Mouse (Mus musculus) liver, embryonic 15.5 days (tissue): ENCODE data around the gene Polr2a. TPM values are rescaled to one million over a fixed set of nuclear protein-coding genes. Genes with fewer than 3 reads are reported as not detected.
"Not testable (repeated sequence)": the region's sequence is repeated elsewhere in the genome, so short reads cannot be mapped to it uniquely, and the experiment has no call there.

Source experiments
- ATAC-seq: fragments of 200-750 bp; cut with Nextera tagmentation; 2 replicates; pipeline ENCODE4 v1.8.0; 2017; ENCODE audit warnings: moderate number of reproducible peaks, mild to moderate bottlenecking, moderate library complexity; ENCODE audit not compliant: insufficient read depth
- H3K27ac ChIP-seq: fragments of 300-500 bp; sonication (generic); replicated peaks from 2 replicates; pipeline ENCODE4 v1.5.1; 2015; ENCODE audit warnings: mild to moderate bottlenecking, inconsistent platforms
- H3K27me3 ChIP-seq: fragments of 300-500 bp; sonication (generic); 2 replicates; pipeline ENCODE4 v1.6.1; 2015; ENCODE audit warnings: mild to moderate bottlenecking, inconsistent platforms
- H3K36me3 ChIP-seq: fragments of 300-500 bp; sonication (generic); replicated peaks from 2 replicates; pipeline ENCODE4 v1.6.1; 2015; ENCODE audit warnings: moderate library complexity, mild to moderate bottlenecking, inconsistent platforms
- H3K4me1 ChIP-seq: fragments of 300-500 bp; sonication (generic); replicated peaks from 2 replicates; pipeline ENCODE4 v1.6.1; 2015; ENCODE audit warnings: inconsistent platforms
- H3K4me2 ChIP-seq: fragments of 300-500 bp; sonication (generic); 2 replicates; pipeline ENCODE4 v1.6.1; 2015; ENCODE audit warnings: moderate library complexity, mild to moderate bottlenecking, inconsistent platforms
- H3K4me3 ChIP-seq: fragments of 300-500 bp; sonication (generic); replicated peaks from 2 replicates; pipeline ENCODE4 v1.5.1; 2015; ENCODE audit warnings: mild to moderate bottlenecking, inconsistent platforms
- H3K9ac ChIP-seq: fragments of 300-500 bp; sonication (generic); 2 replicates; pipeline ENCODE4 v1.6.1; 2015; ENCODE audit warnings: moderate library complexity, mild to moderate bottlenecking, inconsistent platforms
- H3K9me3 ChIP-seq: fragments of 300-500 bp; sonication (generic); replicated peaks from 2 replicates; pipeline ENCODE4 v1.6.1; 2016; ENCODE audit warnings: inconsistent platforms
- WGBS: fragments of 180-500 bp; shearing (Covaris S2); methylation state at CpG from one replicate; pipeline ENCODE4 v1.1.7; 2015; ENCODE audit warnings: mixed read lengths; ENCODE audit not compliant: insufficient replicate concordance; 5-methylcytosine and 5-hydroxymethylcytosine counted together
- polyA plus RNA-seq: library from polyadenylated mRNA; unstranded; fragments of >200 nt; fragmentation: Nextera tagmentation; extraction: Ambion mirVana; gene quantifications from 2 replicates; pipeline ENCODE4 v1.2.1, GENCODE M21; 2015

Polr2a gene
- polyA plus RNA-seq, 1 experiment from 2014 or later, result 10.2 TPM

DNA sequence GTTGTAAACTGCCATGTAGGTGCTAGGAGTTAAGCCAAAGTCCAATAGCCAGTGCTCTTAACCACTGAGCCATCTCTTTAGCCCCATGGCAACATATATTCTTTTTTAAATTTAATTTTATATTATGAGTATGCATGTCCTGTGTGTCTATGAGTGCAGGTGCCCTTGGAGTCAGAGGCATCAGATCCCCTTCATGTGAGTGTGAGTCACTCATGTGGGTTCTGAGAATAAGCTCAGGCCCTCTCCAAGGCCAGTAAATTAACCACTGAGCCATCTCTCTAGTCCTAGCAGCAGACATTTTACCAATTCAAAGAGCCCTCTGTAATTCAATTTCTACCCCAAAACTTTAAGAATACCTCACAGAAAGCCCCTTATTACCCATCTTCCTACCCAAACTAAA, 5.8 kb downstream of the Polr2a start:
- no peak overlapping the region for H3K4me3 ChIP-seq
- H3K36me3 ChIP-seq, result peaks cover 35% of the 10 kb centered on the region
- peaks cover 64% of the 10 kb centered on the region for H3K4me1 ChIP-seq
- H3K9me3 ChIP-seq, result no peaks in the 10 kb centered on the region
- no peak for ATAC-seq
- no peak overlapping the region for H3K9ac ChIP-seq
- H3K4me2 ChIP-seq, result no peak overlapping the region; the same call in 1 of the 2 replicates
- H3K27ac ChIP-seq, result no peak overlapping the region
- H3K27me3 ChIP-seq, result no peaks in the 10 kb centered on the region

- no peaks in the 10 kb centered on the region for H3K9me3 ChIP-seq
- H3K4me1 ChIP-seq, result peaks cover 55% of the 10 kb centered on the region
- peak overlapping the region; percentile 19 for H3K4me2 ChIP-seq
- H3K27ac ChIP-seq, result no peak overlapping the region
- no peak overlapping the region for H3K4me3 ChIP-seq
- H3K36me3 ChIP-seq, result peaks cover 46% of the 10 kb centered on the region
- WGBS, result 19% methylated on average over 3 of the region's 3 CpGs
- peak; percentile 47 for ATAC-seq
- H3K9ac ChIP-seq, result no peak overlapping the region
- no peaks in the 10 kb centered on the region for H3K27me3 ChIP-seq
Measured at GRCm38 (mm10) chr11:69751635-69752034, 6.8 kb downstream of the Polr2a start.

DNA sequence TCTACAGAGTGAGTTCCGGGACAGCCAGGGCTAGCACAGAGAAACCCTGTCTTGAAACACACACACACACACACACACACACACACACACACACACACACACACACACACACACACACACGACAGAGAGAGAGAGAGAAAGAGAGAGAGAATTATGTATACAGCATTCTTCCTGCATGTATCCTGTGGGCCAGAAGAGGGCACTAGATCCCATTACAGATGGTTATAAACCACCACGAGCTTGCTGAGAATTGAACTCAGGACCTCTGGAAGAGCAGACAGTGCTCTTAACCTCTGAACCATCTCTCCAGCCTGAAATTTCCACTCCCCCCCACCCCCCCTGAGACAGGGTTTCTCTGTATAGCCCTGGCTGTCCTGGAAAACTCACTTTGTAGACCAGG, 27.0 kb downstream of the Polr2a start:
- H3K27ac ChIP-seq, H3K4me1 ChIP-seq, H3K9me3 ChIP-seq, H3K9ac ChIP-seq, ATAC-seq, H3K4me3 ChIP-seq, H3K4me2 ChIP-seq, H3K27me3 ChIP-seq: not testable (repeated sequence)
- 58% methylated on average over 3 of the region's 3 CpGs for WGBS
- H3K36me3 ChIP-seq, result peaks cover 34% of the 10 kb centered on the region

DNA sequence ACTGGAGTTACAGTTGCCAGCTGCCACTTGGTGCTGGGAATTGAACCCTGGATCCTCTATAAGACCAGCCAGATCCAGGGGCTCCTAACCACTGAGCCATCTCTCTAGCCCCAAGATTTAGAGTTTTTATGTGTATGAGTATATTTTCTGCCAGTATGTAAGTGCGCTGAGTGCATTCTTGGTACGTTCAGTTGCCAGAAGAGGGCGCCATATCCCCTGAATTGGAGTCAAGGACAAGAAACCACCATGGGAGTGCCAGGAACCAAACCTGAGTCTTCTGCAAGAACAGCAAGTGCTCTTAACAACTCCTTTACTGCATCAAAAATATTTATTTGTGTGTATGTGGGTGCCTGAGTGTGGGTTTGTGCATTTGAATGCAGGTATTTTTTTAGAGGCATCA, 29.4 kb downstream of the Polr2a start:
- H3K36me3 ChIP-seq, result peaks cover 10% of the 10 kb centered on the region
- no peak overlapping the region for H3K4me2 ChIP-seq
- no peak overlapping the region for H3K4me3 ChIP-seq
- no peaks in the 10 kb centered on the region for H3K9me3 ChIP-seq
- no peaks in the 10 kb centered on the region for H3K27me3 ChIP-seq
- H3K27ac ChIP-seq, result no peak overlapping the region
- 26% methylated on average over 3 of the region's 3 CpGs for WGBS
- H3K9ac ChIP-seq, result no peak overlapping the region
- H3K4me1 ChIP-seq, result peaks cover 5% of the 10 kb centered on the region
- ATAC-seq, result no peak

GRCm38 (mm10) chr11:69725951-69726350, 32.5 kb downstream of the Polr2a start:
- Histone ChIP-seq H3K9ac (no peak overlapping the region), H3K27ac (no peak overlapping the region), H3K36me3 (no peaks in the 10 kb centered on the region), H3K9me3 (no peaks in the 10 kb centered on the region), H3K4me1 (peaks cover 9% of the 10 kb centered on the region), H3K27me3 (no peaks in the 10 kb centered on the region), H3K4me3 (no peak overlapping the region), H3K4me2 (no peak overlapping the region)
- ATAC-seq, result no peak
- 36% methylated on average over 5 of the region's 5 CpGs for WGBS

DNA sequence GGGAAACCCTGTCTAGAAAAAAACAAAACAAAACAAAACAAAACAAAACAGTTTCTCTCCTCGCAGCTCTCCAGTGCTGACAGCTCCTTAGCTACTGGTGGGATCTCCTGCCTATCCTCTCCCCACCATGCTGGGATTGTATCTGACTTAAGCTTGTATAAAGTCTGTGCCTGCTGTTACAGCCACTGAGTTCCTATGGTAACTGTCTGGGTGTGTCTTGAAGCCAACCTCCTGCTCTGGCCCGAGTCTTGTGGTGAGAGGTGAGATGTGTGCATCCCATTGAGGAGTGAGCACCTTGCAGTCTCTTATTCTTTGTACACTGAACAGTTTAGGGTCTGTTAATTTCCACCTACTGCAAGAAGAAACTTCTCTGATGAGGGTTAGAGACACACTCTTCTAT, 35.4 kb downstream of the Polr2a start:
- whole genome bisulfite sequencing, result 42% methylated on average over 2 of the region's 2 CpGs
- ATAC-seq, result no peak
- Histone ChIP-seq H3K36me3 (no peaks in the 10 kb centered on the region), H3K4me3 (no peak overlapping the region), H3K9ac (no peak overlapping the region), H3K27me3 (no peaks in the 10 kb centered on the region), H3K4me1 (peaks cover 24% of the 10 kb centered on the region), H3K27ac (no peak overlapping the region), H3K4me2 (no peak overlapping the region), H3K9me3 (no peaks in the 10 kb centered on the region)

- Histone ChIP-seq H3K4me1 (peaks cover 37% of the 10 kb centered on the region), H3K4me2 (no peak overlapping the region), H3K27me3 (no peaks in the 10 kb centered on the region), H3K9ac (no peak overlapping the region), H3K4me3 (no peak overlapping the region), H3K27ac (no peak overlapping the region), H3K9me3 (no peaks in the 10 kb centered on the region), H3K36me3 (no peaks in the 10 kb centered on the region)
- WGBS, result 60% methylated on average over 6 of the region's 6 CpGs
- ATAC-seq, result no peak
Measured at GRCm38 (mm10) chr11:69720852-69721251, 37.6 kb downstream of the Polr2a start.

DNA sequence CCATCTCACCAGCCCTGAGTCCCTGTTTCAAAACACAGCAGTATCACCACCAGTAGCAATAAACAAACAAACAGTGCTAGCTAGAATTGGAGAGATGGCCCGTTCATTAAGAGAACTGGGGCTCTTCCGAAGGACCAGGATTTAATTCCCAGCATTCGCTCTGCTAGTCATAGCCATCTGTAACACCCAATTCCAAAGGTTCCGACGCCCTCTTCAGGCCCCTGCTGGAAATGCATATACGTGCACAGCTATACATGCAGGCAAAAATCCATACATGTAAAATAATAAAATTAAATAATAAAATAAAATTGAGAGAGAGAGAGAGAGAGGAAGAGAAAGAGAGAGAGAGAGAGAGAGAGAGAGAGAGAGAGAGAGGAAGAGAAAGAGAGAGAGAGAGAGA, 39.0 kb downstream of the Polr2a start:
- Histone ChIP-seq H3K27ac (peak overlapping the region; percentile 68), H3K9ac (peak overlapping the region; percentile 48; the same call in 1 of the 2 replicates), H3K36me3 (no peaks in the 10 kb centered on the region), H3K4me1 (peaks cover 42% of the 10 kb centered on the region), H3K27me3 (no peaks in the 10 kb centered on the region), H3K4me3 (no peak overlapping the region), H3K4me2 (no peak overlapping the region), H3K9me3 (no peaks in the 10 kb centered on the region)
- WGBS, result 63% methylated on average over 6 of the region's 6 CpGs
- ATAC-seq, result no peak

GRCm38 (mm10) chr11:69718661-69719060, 39.8 kb downstream of the Polr2a start:
- Histone ChIP-seq H3K27ac (peak overlapping the region; percentile 68), H3K4me2 (peak overlapping the region; percentile 65), H3K4me1 (peaks cover 42% of the 10 kb centered on the region), H3K36me3 (no peaks in the 10 kb centered on the region), H3K27me3 (no peaks in the 10 kb centered on the region), H3K4me3 (peak overlapping the region; percentile 27), H3K9me3 (no peaks in the 10 kb centered on the region), H3K9ac (peak overlapping the region; percentile 48)
- ATAC-seq, result peak; percentile 88
- 16% methylated on average over 15 of the region's 15 CpGs for WGBS

GRCm38 (mm10) chr11:69716953-69717352, 41.5 kb downstream of the Polr2a start:
- H3K4me2 ChIP-seq, result no peak overlapping the region
- 61% methylated on average over 4 of the region's 4 CpGs for WGBS
- no peaks in the 10 kb centered on the region for H3K9me3 ChIP-seq
- H3K27me3 ChIP-seq, result no peaks in the 10 kb centered on the region
- H3K4me3 ChIP-seq, result no peak overlapping the region
- no peak overlapping the region for H3K27ac ChIP-seq
- H3K9ac ChIP-seq, result no peak overlapping the region
- no peaks in the 10 kb centered on the region for H3K36me3 ChIP-seq
- ATAC-seq, result no peak
- H3K4me1 ChIP-seq, result peaks cover 38% of the 10 kb centered on the region

DNA sequence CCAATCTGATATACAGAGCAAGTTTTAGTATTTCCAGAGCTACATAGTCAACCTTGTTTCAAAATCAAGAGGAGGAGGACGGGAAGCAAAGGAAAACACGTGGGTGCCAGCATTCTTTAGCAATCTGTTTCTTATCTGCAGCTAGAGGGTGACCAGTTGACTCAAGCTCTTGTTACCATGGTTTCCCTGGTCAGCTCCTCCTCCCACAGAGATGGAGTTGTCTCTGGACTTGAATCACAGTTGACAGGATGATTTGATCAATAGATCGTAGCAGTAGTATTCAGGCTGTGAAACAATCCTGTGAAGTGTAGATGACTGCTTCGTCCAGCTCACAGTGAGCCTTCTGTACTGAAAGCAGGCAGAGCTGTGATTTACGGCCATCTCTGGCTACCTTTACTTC, 42.5 kb downstream of the Polr2a start:
- peaks cover 42% of the 10 kb centered on the region for H3K4me1 ChIP-seq
- ATAC-seq, result no peak
- 29% methylated on average over 5 of the region's 5 CpGs for WGBS
- H3K9ac ChIP-seq, result no peak overlapping the region
- no peaks in the 10 kb centered on the region for H3K27me3 ChIP-seq
- H3K4me3 ChIP-seq, result no peak overlapping the region
- H3K27ac ChIP-seq, result peak overlapping the region; percentile 19; the same call in 1 of the 2 replicates
- no peaks in the 10 kb centered on the region for H3K9me3 ChIP-seq
- no peak overlapping the region for H3K4me2 ChIP-seq
- no peaks in the 10 kb centered on the region for H3K36me3 ChIP-seq

DNA sequence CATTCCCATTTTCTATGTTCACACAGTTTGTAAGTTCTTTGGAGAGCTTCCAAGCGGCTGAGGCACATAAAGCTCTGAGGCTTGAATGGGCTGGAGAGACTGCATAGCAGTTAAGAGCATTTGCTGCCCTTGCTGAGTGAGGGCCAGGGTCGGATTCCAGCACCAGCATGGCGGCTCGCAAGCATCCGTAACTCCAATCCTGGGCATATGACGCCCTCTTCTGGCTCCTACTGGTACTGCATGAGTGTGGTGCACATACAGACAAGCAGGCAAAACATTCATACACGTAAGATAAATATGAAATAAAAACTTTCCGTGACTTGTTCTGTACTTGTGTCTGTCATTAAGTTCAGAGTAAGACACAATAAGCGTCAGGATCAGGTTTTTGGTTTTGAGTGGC, 43.0 kb downstream of the Polr2a start:
- WGBS, result 54% methylated on average over 9 of the region's 9 CpGs
- ATAC-seq, result no peak
- H3K9me3 ChIP-seq, result no peaks in the 10 kb centered on the region
- H3K4me3 ChIP-seq, result no peak overlapping the region
- no peak overlapping the region for H3K9ac ChIP-seq
- H3K4me2 ChIP-seq, result no peak overlapping the region
- H3K27me3 ChIP-seq, result no peaks in the 10 kb centered on the region
- peaks cover 46% of the 10 kb centered on the region for H3K4me1 ChIP-seq
- no peaks in the 10 kb centered on the region for H3K36me3 ChIP-seq
- H3K27ac ChIP-seq, result peak overlapping the region; percentile 19; the same call in 1 of the 2 replicates
